Mouse (Mus musculus): ENCODE results near the gene Cacna1e. TPM values are rescaled to one million over a fixed set of nuclear protein-coding genes. Genes with fewer than 3 reads are reported as not detected.

Cacna1e gene
- total and polyA plus RNA-seq, 3 experiments = 0.60 to 8.5 (median 2.5) TPM

- Histone ChIP-seq H3K27me3 (replicated peaks) (no peaks in the 10 kb centered on the region), H3K4me3 (replicated peaks in 1 of 3; ENCODE audit: low read depth in 2 of 3, low read length in 2 of 3, poor library complexity in 1 of 3) (no peak overlapping the region), H3K4me2 (ENCODE audit: insufficient read depth, low read depth, poor library complexity, severe bottlenecking) (no peak overlapping the region), H3K79me2 (replicated peaks; ENCODE audit: control insufficient read depth, extremely low read depth, insufficient read depth, poor library complexity, severe bottlenecking) (no peaks in the 10 kb centered on the region), H3K27ac (ENCODE audit: insufficient read depth, low read depth) (no peak overlapping the region), H3K9me3 (replicated peaks; ENCODE audit: low read length) (no peaks in the 10 kb centered on the region), H3K4me1 (ENCODE audit: control insufficient read depth in 1 of 2, insufficient read depth in 2 of 2) (no peaks in the 10 kb centered on the region), H3K36me3 (replicated peaks in 1 of 2; ENCODE audit: control insufficient read depth in 1 of 2, insufficient read depth in 1 of 2, low read length in 1 of 2) (no peaks in the 10 kb centered on the region), H3K9ac (ENCODE audit: insufficient read depth, low read depth) (no peak overlapping the region)
- in situ Hi-C loops (cut with MboI; ENCODE audit: low pct_ligation_motif_present, low pct_unique_long_range_greater_than_20kb, low sequenced_read_pairs) (no loop called here), dilution Hi-C loops (cut with MboI; ENCODE audit: extremely low pct_ligation_motif_present, extremely low pct_unique_long_range_greater_than_20kb, low sequenced_read_pairs) (no loop called here)
- no peak for TF ChIP-seq ELF1 (IDR thresholded peaks at IDR 0.05; ENCODE audit: low read depth, low read length)
- TF ChIP-seq JUND (conservative IDR thresholded peaks at IDR 0.05; ENCODE audit: low read depth, low read length) = no peak
- TF ChIP-seq ETS1 (conservative IDR thresholded peaks at IDR 0.05; ENCODE audit: low read depth, low read length) = no peak
- no peak for TF ChIP-seq NRF1 (IDR thresholded peaks at IDR 0.05; ENCODE audit: low read depth, low read length)
- TF ChIP-seq ZKSCAN1 (IDR thresholded peaks at IDR 0.05; ENCODE audit: borderline replicate concordance, low read depth, low read length) = no peak
- TF ChIP-seq EP300 (IDR thresholded peaks at IDR 0.05; ENCODE audit: low read length) = no peak
- TF ChIP-seq SIN3A (IDR thresholded peaks at IDR 0.05; ENCODE audit: low read length) = no peak
- TF ChIP-seq MAX (IDR thresholded peaks at IDR 0.05; ENCODE audit: low read length) = no peak
- TF ChIP-seq E2F4 (IDR thresholded peaks at IDR 0.05; ENCODE audit: insufficient replicate concordance, low read depth, low read length) = no peak
- no peak for TF ChIP-seq ZNF384 (IDR thresholded peaks at IDR 0.05; ENCODE audit: low read depth, low read length)
- TF ChIP-seq CTCF (conservative IDR thresholded peaks at IDR 0.05 in 1 of 2, IDR thresholded peaks at IDR 0.05 in 1 of 2; ENCODE audit: low read depth in 2 of 2, low read length in 2 of 2) = no peak
- no peak for TF ChIP-seq MAFK (IDR thresholded peaks at IDR 0.05; ENCODE audit: insufficient replicate concordance, low read length)
- no peak for TF ChIP-seq RAD21 (IDR thresholded peaks at IDR 0.05; ENCODE audit: low read depth, low read length)
- TF ChIP-seq ZMIZ1 (IDR thresholded peaks at IDR 0.05; ENCODE audit: low read depth, low read length) = no peak
- no peak for TF ChIP-seq UBTF (IDR thresholded peaks at IDR 0.05; ENCODE audit: low read depth, low read length)
- TF ChIP-seq GABPA (IDR thresholded peaks at IDR 0.05; ENCODE audit: insufficient replicate concordance, low read depth, low read length) = no peak
- TF ChIP-seq BHLHE40 (IDR thresholded peaks at IDR 0.05; ENCODE audit: low read depth, low read length) = no peak
- no peak for DNase-seq (ENCODE audit: extremely low read depth)
These were observed 301.8 kb downstream of the Cacna1e start for GRCm38 (mm10) chr1:154582516-154582915.

- no peak for TF ChIP-seq TBP (conservative IDR thresholded peaks at IDR 0.05; ENCODE audit: low read depth, low read length)
- TF ChIP-seq MAZ (IDR thresholded peaks at IDR 0.05; ENCODE audit: low read depth, low read length) = no peak
- no peak for TF ChIP-seq BHLHE40 (IDR thresholded peaks at IDR 0.05; ENCODE audit: low read depth, low read length)
- no peak for TF ChIP-seq CHD1 (IDR thresholded peaks at IDR 0.05; ENCODE audit: low read depth, low read length)
- no peak for TF ChIP-seq MAFK (IDR thresholded peaks at IDR 0.05; ENCODE audit: insufficient replicate concordance, low read length)
- no peak for TF ChIP-seq USF1 (IDR thresholded peaks at IDR 0.05; ENCODE audit: low read depth, low read length)
- no peak for TF ChIP-seq SIN3A (IDR thresholded peaks at IDR 0.05; ENCODE audit: low read length)
- TF ChIP-seq POLR2A (IDR thresholded peaks at IDR 0.05; ENCODE audit: low read depth, low read length) = no peak
- TF ChIP-seq POLR2AphosphoS2 (IDR thresholded peaks at IDR 0.05; ENCODE audit: low read depth, low read length) = no peak
- TF ChIP-seq EP300 (IDR thresholded peaks at IDR 0.05; ENCODE audit: low read length) = no peak
- TF ChIP-seq TCF12 (IDR thresholded peaks at IDR 0.05; ENCODE audit: low read depth, low read length) = no peak
- Histone ChIP-seq H3K4me3 (replicated peaks in 1 of 3; ENCODE audit: low read depth in 2 of 3, low read length in 2 of 3, poor library complexity in 1 of 3) (no peak overlapping the region), H3K4me1 (ENCODE audit: control insufficient read depth in 1 of 2, insufficient read depth in 2 of 2) (no peaks in the 10 kb centered on the region), H3K36me3 (replicated peaks in 1 of 2; ENCODE audit: control insufficient read depth in 1 of 2, insufficient read depth in 1 of 2, low read length in 1 of 2) (no peaks in the 10 kb centered on the region), H3K9me3 (replicated peaks; ENCODE audit: low read length) (no peaks in the 10 kb centered on the region), H3K79me2 (replicated peaks; ENCODE audit: control insufficient read depth, extremely low read depth, insufficient read depth, poor library complexity, severe bottlenecking) (no peaks in the 10 kb centered on the region), H3K27me3 (replicated peaks) (no peaks in the 10 kb centered on the region), H3K4me2 (ENCODE audit: insufficient read depth, low read depth, poor library complexity, severe bottlenecking) (no peak overlapping the region), H3K9ac (ENCODE audit: insufficient read depth, low read depth) (no peak overlapping the region), H3K27ac (ENCODE audit: insufficient read depth, low read depth) (no peak overlapping the region)
- dilution Hi-C loops (cut with MboI; ENCODE audit: extremely low pct_ligation_motif_present, extremely low pct_unique_long_range_greater_than_20kb, low sequenced_read_pairs) (no loop called here), in situ Hi-C loops (cut with MboI; ENCODE audit: low pct_ligation_motif_present, low pct_unique_long_range_greater_than_20kb, low sequenced_read_pairs) (no loop called here)
- no peak for DNase-seq (ENCODE audit: extremely low read depth)
These were observed 304.4 kb downstream of the Cacna1e start for GRCm38 (mm10) chr1:154579929-154580328.
